In genomic region chr17:87406646-87407045, GRCm38 (mm10) we compare ENCODE assay signal across 29 mouse cellular contexts. TPM values are rescaled to one million over a fixed set of nuclear protein-coding genes. Genes with fewer than 3 reads are reported as not detected.
DNase-seq lines count a peak whose midpoint lies in the region; ATAC-seq lines count a peak whose summit lies in the region.
"Had no signal": no experiment of that assay in that cellular context is flagged by ENCODE, and none has a peak within 500 bp of the region (broad histone marks: within the 10 kb centered on the region; RNA-seq: fewer than 3 reads in every experiment).

No protein-coding gene starts in this region.

- H3K27ac ChIP-seq in heart, embryonic 12.5 days (ENCODE audit: poor library complexity, severe bottlenecking) = no peak overlapping the region

- H3K4me1 ChIP-seq in heart, embryonic 12.5 days (replicated peaks) = no peaks in the 10 kb centered on the region

- H3K4me3 ChIP-seq in heart, embryonic 12.5 days = no peak overlapping the region

- 70% methylated on average over 4 of the region's 4 CpGs for WGBS in heart, embryonic 12.5 days

- H3K9me3 ChIP-seq in heart, embryonic 12.5 days (replicated peaks) = no peaks in the 10 kb centered on the region

- no peak overlapping the region for H3K4me2 ChIP-seq in heart, embryonic 12.5 days

- H3K36me3 ChIP-seq in heart, embryonic 12.5 days = no peaks in the 10 kb centered on the region
- H3K36me3 ChIP-seq: G1E had no signal

- ATAC-seq in heart, embryonic 12.5 days (ENCODE audit: insufficient number of reproducible peaks, low FRiP score) = no peak
- ATAC-seq: activated CD4-positive, CD25-positive, alpha-beta regulatory T cell, adult 4 months; CD4-positive, CD25-positive, alpha-beta regulatory T cell, adult 4 months; Patski had no signal

- DNase-seq in ES-CJ7 (ENCODE audit: low read depth, low spot score) (peak; percentile 23), R1 (ENCODE audit: low read depth, low spot score) (peak; percentile 54), ZHBTc4 (ENCODE audit: low read depth, low spot score) (peak; percentile 70)
- no peak for DNase-seq in layer of hippocampus, adult 8-10 months (ENCODE audit: low spot score in 2 of 2)
- DNase-seq in cerebellum, postnatal 25 days = no peak
- DNase-seq: adrenal gland, adult 2 months; adrenal gland, adult 8-10 months; adrenal gland, postnatal 10 days; adrenal gland, postnatal 14 days; adrenal gland, postnatal 25 days; adrenal gland, postnatal 36 days; B cell, adult 2 months; cerebellum, adult 11 months; cerebellum, adult 11-12 months; cerebellum, adult 18-20 months; cerebellum, adult 2 months; cerebellum, adult 8-10 months; cerebellum, adult 9-10 months had no signal

- H3K27me3 ChIP-seq in heart, embryonic 12.5 days (replicated peaks) = no peaks in the 10 kb centered on the region
- H3K27me3 ChIP-seq: CH12.LX, Patski had no signal

- H3K9ac ChIP-seq in heart, embryonic 12.5 days = no peak overlapping the region

RNA-seq across cellular contexts. Expression of gene Stpg4, which starts 20.9 kb away (rescaled TPM):
- total RNA-seq in layer of hippocampus, adult 8-10 months (2022) = not detected
- not detected in 2 replicates for polyA plus RNA-seq in heart, embryonic 12.5 days (2016; fragmentation: Nextera tagmentation; extraction: Ambion mirVana)
- total RNA-seq: adrenal gland, adult 18-20 months; adrenal gland, adult 2 months; adrenal gland, adult 8-10 months; adrenal gland, postnatal 10 days; adrenal gland, postnatal 14 days; adrenal gland, postnatal 25 days; adrenal gland, postnatal 36 days; CH12.LX; ES-E14; MEL had no signal
- polyA plus RNA-seq: activated CD4-positive, CD25-positive, alpha-beta regulatory T cell, adult 4 months; adrenal gland, adult 2 months; brain, embryonic 14.5 days; C2C12; CD4-positive, CD25-positive, alpha-beta regulatory T cell, adult 4 months; cerebellum, adult 2 months; G1E; Patski had no signal

RNA-seq across cellular contexts. Expression of gene Calm2, which starts 40.1 kb away (rescaled TPM):
- 1,000 to 10,000 TPM; 1,941 to 2,151 (median 2,040) TPM for total RNA-seq in layer of hippocampus, adult 8-10 months (2022)
- polyA plus RNA-seq in heart, embryonic 12.5 days (2016; fragmentation: Nextera tagmentation; extraction: Ambion mirVana) = 619 and 647 TPM in 2 replicates

Comparison
In these comparisons a context has a peak if more than half of its experiments do, and no peak if none do; other contexts are left out.
1. DNase-seq: peak in ES-CJ7 (single experiment), R1 (single experiment) and ZHBTc4 (single experiment); none in layer of hippocampus, adult 8-10 months (0 of 2) and cerebellum, postnatal 25 days (0 of 2).